Mouse (Mus musculus): ENCODE results near the gene Cdca3. TPM values are rescaled to one million over a fixed set of nuclear protein-coding genes. Genes with fewer than 3 reads are reported as not detected.
"Not testable (repeated sequence)": the region's sequence is repeated elsewhere in the genome, so short reads cannot be mapped to it uniquely, and the experiment has no call there.

Gene Cdca3
- total RNA-seq, 2 experiments from 2014 or later, result 1.1 to 1.2 TPM

GRCm38 (mm10) chr6:124829799-124830700 lies 703 bp downstream of the Cdca3 start:
- DNase-seq (ENCODE audit: extremely low spot score in 1 of 2, low spot score in 1 of 2), result peak; percentile 69 to 82

- DNase-seq (ENCODE audit: extremely low spot score in 1 of 2, low spot score in 1 of 2), result not testable (repeated sequence)
These were observed 1.9 kb downstream of the Cdca3 start for GRCm38 (mm10) chr6:124831199-124831598.

- no peak for DNase-seq (ENCODE audit: extremely low spot score in 1 of 2, low spot score in 1 of 2)
These were observed 2.3 kb downstream of the Cdca3 start for GRCm38 (mm10) chr6:124831649-124832048.

GRCm38 (mm10) chr6:124834512-124835081 lies 5.2 kb downstream of the Cdca3 start:
- no peak for DNase-seq (ENCODE audit: extremely low spot score in 1 of 2, low spot score in 1 of 2)

GRCm38 (mm10) chr6:124835531-124835930 lies 6.2 kb downstream of the Cdca3 start:
- DNase-seq (ENCODE audit: extremely low spot score in 1 of 2, low spot score in 1 of 2), result no peak

- DNase-seq (ENCODE audit: extremely low spot score in 1 of 2, low spot score in 1 of 2), result no peak
These were observed 7.1 kb downstream of the Cdca3 start for GRCm38 (mm10) chr6:124836411-124836810.

GRCm38 (mm10) chr6:124839805-124840204 lies 10.5 kb downstream of the Cdca3 start:
- DNase-seq (ENCODE audit: extremely low spot score in 1 of 2, low spot score in 1 of 2), result no peak

GRCm38 (mm10) chr6:124840241-124841167 lies 11.2 kb downstream of the Cdca3 start, which contains the start of gene Gnb3:
TSS of gene Gnb3 (minus strand) at chr6:124840275.
- DNase-seq (ENCODE audit: extremely low spot score in 1 of 2, low spot score in 1 of 2), result no peak

GRCm38 (mm10) chr6:124847305-124847704 lies 18.0 kb downstream of the Cdca3 start:
- DNase-seq (ENCODE audit: extremely low spot score in 1 of 2, low spot score in 1 of 2), result peak; percentile 97 to 100

- DNase-seq (ENCODE audit: extremely low spot score in 1 of 2, low spot score in 1 of 2), result no peak
These were observed 21.2 kb downstream of the Cdca3 start for GRCm38 (mm10) chr6:124850535-124850934.

GRCm38 (mm10) chr6:124854647-124855046 lies 25.3 kb downstream of the Cdca3 start:
- no peak for DNase-seq (ENCODE audit: extremely low spot score in 1 of 2, low spot score in 1 of 2)

GRCm38 (mm10) chr6:124856321-124856720 lies 27.0 kb downstream of the Cdca3 start:
- DNase-seq (ENCODE audit: extremely low spot score in 1 of 2, low spot score in 1 of 2), result no peak

- DNase-seq (ENCODE audit: extremely low spot score in 1 of 2, low spot score in 1 of 2), result peak; percentile 74 to 78
These were observed 27.8 kb downstream of the Cdca3 start, which contains the start of gene P3h3 for GRCm38 (mm10) chr6:124856916-124857839. TSS of gene P3h3 (minus strand) at chr6:124857752.

- DNase-seq (ENCODE audit: extremely low spot score in 1 of 2, low spot score in 1 of 2), result no peak
These were observed 28.6 kb downstream of the Cdca3 start for GRCm38 (mm10) chr6:124857840-124858530.

- no peak for DNase-seq (ENCODE audit: extremely low spot score in 1 of 2, low spot score in 1 of 2)
These were observed 29.4 kb downstream of the Cdca3 start for GRCm38 (mm10) chr6:124858561-124859318.

- DNase-seq (ENCODE audit: extremely low spot score in 1 of 2, low spot score in 1 of 2), result peak; percentile 83 to 96
These were observed 30.4 kb downstream of the Cdca3 start for GRCm38 (mm10) chr6:124859725-124860124.

- DNase-seq (ENCODE audit: extremely low spot score in 1 of 2, low spot score in 1 of 2), result no peak
These were observed 31.2 kb downstream of the Cdca3 start for GRCm38 (mm10) chr6:124860511-124860910.

GRCm38 (mm10) chr6:124861266-124861665 lies 31.9 kb downstream of the Cdca3 start:
- no peak for DNase-seq (ENCODE audit: extremely low spot score in 1 of 2, low spot score in 1 of 2)
